Mouse (Mus musculus): ENCODE results near the gene Tmtc2. TPM values are rescaled to one million over a fixed set of nuclear protein-coding genes. Genes with fewer than 3 reads are reported as not detected.

The Tmtc2 gene
- polyA plus RNA-seq, 1 experiment from 2014 or later = 6.9 TPM

DNA sequence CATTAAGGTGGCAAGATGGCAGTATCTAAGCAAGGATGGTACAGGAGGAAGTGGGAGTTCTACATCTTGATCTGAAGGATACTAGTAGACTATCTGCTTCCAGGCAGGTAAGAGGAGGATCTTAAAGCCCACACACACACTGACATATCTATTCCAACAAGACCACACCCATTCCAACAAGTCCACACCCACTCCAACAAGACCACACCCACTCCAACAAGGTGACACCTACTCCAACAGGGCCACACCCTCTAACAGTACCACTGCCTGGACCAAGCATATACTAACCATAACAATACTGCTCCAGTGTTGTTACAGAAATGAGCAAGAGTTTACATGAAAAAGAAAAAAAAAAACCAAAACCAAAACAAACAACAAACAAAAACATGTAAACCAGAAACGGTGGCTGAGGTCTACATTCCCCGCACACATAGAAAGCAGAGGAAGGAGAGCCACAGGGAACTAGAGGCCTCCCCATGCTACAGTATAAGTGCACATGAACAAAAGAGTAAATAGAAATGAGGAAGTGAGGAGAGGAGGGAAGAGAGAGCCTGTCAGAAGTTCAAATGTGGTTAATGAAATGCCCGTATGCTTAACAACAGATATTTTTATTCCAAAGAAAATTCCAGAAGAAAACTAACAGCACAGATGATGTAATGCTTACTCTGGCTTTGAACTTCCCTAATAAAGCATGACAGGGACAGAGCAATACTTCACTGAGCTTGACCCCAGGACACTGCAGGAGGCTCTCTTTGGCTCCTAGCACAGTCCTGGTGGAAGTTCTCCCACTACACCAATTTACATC lies 66.1 kb downstream of the Tmtc2 start:
- 84% methylated on average over 3 of the region's 3 CpGs for WGBS
- Histone ChIP-seq H3K9me3 (no peaks in the 10 kb centered on the region), H3K27me3 (ENCODE audit: insufficient read depth, poor library complexity, severe bottlenecking) (no peaks in the 10 kb centered on the region), H3K36me3 (peaks cover 5% of the 10 kb centered on the region; the same call in 1 of the 2 replicates), H3K27ac (no peak overlapping the region), H3K4me1 (peaks cover 16% of the 10 kb centered on the region), H3K4me3 (no peak overlapping the region)
- no peak for DNase-seq (ENCODE audit: low spot score)

DNA sequence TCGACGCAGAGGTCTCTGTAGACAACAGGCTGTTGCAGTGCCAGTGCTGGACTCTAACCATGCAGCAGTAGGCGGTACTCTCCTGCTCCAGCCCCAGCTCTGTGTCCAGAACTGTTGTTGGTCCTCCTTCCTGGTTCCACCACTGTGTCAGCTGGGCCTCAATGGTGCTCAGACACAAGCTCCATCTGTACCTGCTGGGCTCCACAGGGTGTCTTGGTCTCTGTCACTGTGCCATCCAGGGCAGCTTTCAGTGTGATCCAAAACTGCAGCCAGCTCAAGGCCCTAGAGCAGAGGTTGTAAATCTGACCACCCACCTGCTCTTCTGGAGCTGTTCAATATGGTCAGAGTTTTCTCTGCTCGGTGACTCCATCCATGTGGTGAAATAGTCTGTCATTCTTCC lies 68.2 kb downstream of the Tmtc2 start:
- WGBS = 86% methylated on average over 4 of the region's 4 CpGs
- no peaks in the 10 kb centered on the region for H3K27me3 ChIP-seq (ENCODE audit: insufficient read depth, poor library complexity, severe bottlenecking)
- no peaks in the 10 kb centered on the region for H3K9me3 ChIP-seq
- peaks cover 16% of the 10 kb centered on the region for H3K4me1 ChIP-seq
- H3K36me3 ChIP-seq = peaks cover 5% of the 10 kb centered on the region; the same call in 1 of the 2 replicates
- no peak overlapping the region for H3K4me3 ChIP-seq
- no peak overlapping the region for H3K27ac ChIP-seq
- DNase-seq (ENCODE audit: low spot score) = no peak

DNA sequence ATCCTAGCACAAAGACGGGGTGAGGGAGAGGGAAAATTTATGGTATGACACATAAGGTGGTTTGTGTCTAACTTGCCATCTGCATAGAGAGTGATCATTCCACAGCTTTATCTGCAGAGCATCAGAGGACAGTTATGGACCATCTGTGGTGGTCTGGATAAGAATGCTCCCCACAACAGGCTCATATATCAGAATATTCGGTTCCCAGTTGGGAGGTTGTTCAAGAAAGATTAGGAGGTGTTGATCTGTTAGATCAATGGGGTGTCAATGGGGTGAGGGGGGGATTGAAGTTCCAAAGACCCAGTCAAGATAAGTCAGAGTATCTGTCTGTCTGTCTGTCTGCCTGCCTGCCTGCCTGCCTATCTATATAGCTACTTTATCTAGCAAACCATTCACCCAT lies 69.8 kb downstream of the Tmtc2 start:
- H3K9me3 ChIP-seq = no peaks in the 10 kb centered on the region
- no peak overlapping the region for H3K4me3 ChIP-seq
- no peak overlapping the region for H3K27ac ChIP-seq
- WGBS = 58% methylated on average over 2 of the region's 2 CpGs
- DNase-seq (ENCODE audit: low spot score) = no peak
- peaks cover 18% of the 10 kb centered on the region for H3K4me1 ChIP-seq
- H3K27me3 ChIP-seq (ENCODE audit: insufficient read depth, poor library complexity, severe bottlenecking) = no peaks in the 10 kb centered on the region
- H3K36me3 ChIP-seq = peaks cover 5% of the 10 kb centered on the region; the same call in 1 of the 2 replicates

DNA sequence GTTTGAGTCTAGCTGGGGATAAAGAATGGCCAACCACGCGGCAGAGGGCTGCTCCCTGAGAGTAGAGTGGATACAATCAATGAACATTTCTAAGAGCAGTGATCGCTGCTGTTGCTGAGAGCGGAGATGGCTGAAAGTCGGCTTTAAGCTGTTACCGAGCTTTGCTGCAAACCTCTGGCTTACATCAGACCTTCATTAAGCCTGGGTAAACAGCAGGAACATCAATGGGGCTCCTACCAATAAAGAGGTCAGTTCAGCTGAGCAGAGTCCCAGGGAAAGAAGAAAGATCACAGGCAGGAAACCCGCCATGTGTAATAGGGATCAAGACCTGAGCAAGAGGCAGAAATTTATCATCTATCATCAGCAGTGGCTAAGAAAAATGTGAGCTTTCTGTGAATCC lies 72.5 kb downstream of the Tmtc2 start:
- Histone ChIP-seq H3K27ac (no peak overlapping the region), H3K27me3 (ENCODE audit: insufficient read depth, poor library complexity, severe bottlenecking) (no peaks in the 10 kb centered on the region), H3K9me3 (no peaks in the 10 kb centered on the region), H3K4me3 (no peak overlapping the region), H3K4me1 (peaks cover 16% of the 10 kb centered on the region), H3K36me3 (peaks cover 5% of the 10 kb centered on the region; the same call in 1 of the 2 replicates)
- DNase-seq (ENCODE audit: low spot score) = no peak
- 71% methylated on average over 7 of the region's 7 CpGs for WGBS

DNA sequence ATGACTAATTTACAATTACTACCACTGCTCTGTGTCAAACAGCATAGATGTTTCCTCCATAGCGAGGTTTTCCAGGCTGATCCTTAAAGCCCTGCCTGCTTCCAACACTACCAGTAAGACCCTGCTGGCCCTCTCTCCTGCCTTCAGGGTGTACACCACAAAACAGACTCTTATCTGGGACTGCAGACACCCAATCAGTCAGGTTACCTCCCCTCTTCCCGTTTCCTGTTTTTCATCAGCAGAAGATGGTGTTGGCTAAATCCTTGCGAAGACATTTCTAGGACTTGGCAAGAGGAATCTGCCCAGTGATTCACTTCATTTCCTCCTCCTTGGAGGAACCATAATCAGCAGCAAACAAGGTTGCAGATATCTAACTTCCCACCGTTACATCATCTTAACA lies 73.8 kb downstream of the Tmtc2 start:
- peak overlapping the region; percentile 44; the same call in 1 of the 2 replicates for H3K27ac ChIP-seq

DNA sequence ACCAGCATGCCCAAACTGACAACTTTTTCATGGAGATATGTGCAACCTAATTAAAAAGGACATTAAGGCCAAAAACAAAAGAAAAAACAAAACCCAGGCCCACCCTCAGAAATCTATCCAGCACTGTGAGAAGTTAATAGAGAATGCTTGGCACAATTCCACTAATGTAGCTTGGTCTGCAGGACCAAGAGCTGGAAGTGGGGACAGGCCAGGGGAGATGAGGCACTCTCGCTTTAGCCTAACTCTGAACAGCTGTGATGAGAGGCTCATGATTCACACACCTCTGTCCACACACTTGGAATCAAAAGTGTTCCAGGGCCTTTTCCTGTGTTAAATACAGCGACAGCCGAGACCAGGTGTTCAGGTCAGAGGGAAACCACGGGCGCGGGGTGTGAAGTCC lies 79.0 kb downstream of the Tmtc2 start:
- peaks cover 21% of the 10 kb centered on the region for H3K4me1 ChIP-seq

More for the DNA sequence above, 73.8 kb downstream of the Tmtc2 start:
- H3K9me3 ChIP-seq = no peaks in the 10 kb centered on the region
- DNase-seq (ENCODE audit: low spot score) = no peak
- 37% methylated on average over 4 of the region's 4 CpGs for WGBS
- H3K36me3 ChIP-seq = no peaks in the 10 kb centered on the region
- H3K27me3 ChIP-seq (ENCODE audit: insufficient read depth, poor library complexity, severe bottlenecking) = no peaks in the 10 kb centered on the region
- H3K4me3 ChIP-seq = no peak overlapping the region
- peaks cover 18% of the 10 kb centered on the region for H3K4me1 ChIP-seq

DNA sequence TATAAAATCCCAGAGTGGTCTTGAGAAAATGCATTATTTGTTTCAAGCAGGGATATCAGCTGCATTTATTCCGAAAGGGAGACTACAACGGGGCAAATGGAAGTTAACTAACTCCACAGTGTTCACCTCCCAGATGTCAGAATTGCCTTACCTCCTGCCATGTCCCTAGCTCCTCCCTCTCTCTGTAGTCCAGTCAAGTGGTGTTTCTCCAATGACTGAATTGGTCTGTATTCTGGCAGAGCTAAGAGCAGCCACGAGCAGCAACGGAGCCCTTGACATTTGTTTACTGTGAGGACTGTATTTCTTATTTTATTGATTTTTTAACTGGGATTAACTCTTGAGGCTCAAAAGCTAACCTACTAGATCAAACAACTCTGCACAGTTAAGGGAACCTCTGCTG lies 81.8 kb downstream of the Tmtc2 start:
- H3K9me3 ChIP-seq = no peaks in the 10 kb centered on the region
- H3K27me3 ChIP-seq (ENCODE audit: insufficient read depth, poor library complexity, severe bottlenecking) = no peaks in the 10 kb centered on the region
- no peak for DNase-seq (ENCODE audit: low spot score)
- peaks cover 10% of the 10 kb centered on the region for H3K4me1 ChIP-seq
- H3K27ac ChIP-seq = no peak overlapping the region
- 61% methylated on average over 4 of the region's 4 CpGs for WGBS
- H3K36me3 ChIP-seq = no peaks in the 10 kb centered on the region
- no peak overlapping the region for H3K4me3 ChIP-seq

More for the DNA sequence above, 79.0 kb downstream of the Tmtc2 start:
- H3K36me3 ChIP-seq = no peaks in the 10 kb centered on the region
- 78% methylated on average over 6 of the region's 6 CpGs for WGBS
- no peaks in the 10 kb centered on the region for H3K9me3 ChIP-seq
- no peaks in the 10 kb centered on the region for H3K27me3 ChIP-seq (ENCODE audit: insufficient read depth, poor library complexity, severe bottlenecking)
- no peak overlapping the region for H3K4me3 ChIP-seq
- no peak overlapping the region for H3K27ac ChIP-seq
- DNase-seq (ENCODE audit: low spot score) = no peak

DNA sequence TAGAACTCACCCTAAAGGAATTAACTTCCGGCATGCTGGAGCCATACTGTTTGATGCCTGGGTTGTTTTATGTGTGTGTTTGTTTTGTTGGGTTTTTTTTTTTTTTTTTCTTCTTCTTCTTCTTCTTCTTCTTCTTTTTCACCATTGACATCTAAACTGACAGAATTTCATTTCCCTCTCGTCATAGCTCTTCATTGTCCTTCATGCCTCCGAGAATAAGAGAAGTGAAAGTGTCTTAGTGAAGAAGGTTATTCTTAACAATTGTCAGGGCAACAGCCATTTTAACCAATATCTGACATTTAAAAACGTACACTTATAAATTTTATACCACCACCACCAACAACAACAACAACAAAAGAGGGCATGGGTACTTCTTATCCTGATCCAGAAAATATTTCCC lies 83.5 kb downstream of the Tmtc2 start:
- DNase-seq (ENCODE audit: low spot score) = no peak
- WGBS = 82% methylated on average over 4 of the region's 4 CpGs
- peaks cover 10% of the 10 kb centered on the region for H3K4me1 ChIP-seq
- no peak overlapping the region for H3K27ac ChIP-seq
- H3K27me3 ChIP-seq (ENCODE audit: insufficient read depth, poor library complexity, severe bottlenecking) = no peaks in the 10 kb centered on the region
- no peaks in the 10 kb centered on the region for H3K36me3 ChIP-seq
- no peaks in the 10 kb centered on the region for H3K9me3 ChIP-seq
- no peak overlapping the region for H3K4me3 ChIP-seq

DNA sequence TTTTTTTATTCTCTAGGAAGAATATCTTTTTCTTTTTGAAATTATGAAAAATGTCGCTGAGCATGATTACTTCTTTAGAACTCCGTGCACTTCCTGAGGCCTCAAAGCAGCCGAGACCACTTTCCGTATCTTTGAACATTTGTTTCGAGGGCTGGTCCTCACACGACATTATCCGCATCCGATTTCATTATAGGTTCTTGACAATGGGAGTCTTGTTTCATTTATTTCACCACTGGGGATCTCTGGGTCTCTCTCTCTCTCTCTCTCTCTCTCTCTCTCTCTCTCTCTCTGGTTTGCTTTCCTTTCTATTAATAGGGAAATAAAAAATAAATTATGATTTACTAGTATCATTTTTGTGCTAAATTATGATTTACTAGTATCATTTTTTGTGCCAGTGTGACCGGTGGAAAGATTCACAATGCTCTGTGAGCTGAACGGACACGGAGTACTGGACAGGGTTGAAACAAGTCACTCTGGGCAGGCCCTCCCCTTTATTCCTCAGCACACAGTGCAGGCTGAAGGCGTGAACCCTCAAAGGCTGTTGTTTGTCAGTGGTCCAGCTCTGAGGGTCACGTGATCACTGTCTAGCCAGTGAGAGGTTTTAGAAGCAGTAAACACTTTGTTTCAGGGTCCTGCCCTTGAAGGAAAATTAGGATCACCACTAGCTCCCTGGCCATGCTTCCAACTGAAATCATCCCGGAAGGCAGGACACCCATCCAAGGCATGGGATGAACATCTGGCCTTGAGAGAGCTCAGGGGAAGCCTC lies 84.1 kb downstream of the Tmtc2 start:
- 83% methylated on average over 14 of the region's 14 CpGs for WGBS
- Histone ChIP-seq H3K4me3 (no peak overlapping the region), H3K9me3 (no peaks in the 10 kb centered on the region), H3K27ac (no peak overlapping the region), H3K27me3 (ENCODE audit: insufficient read depth, poor library complexity, severe bottlenecking) (no peaks in the 10 kb centered on the region), H3K4me1 (peaks cover 4% of the 10 kb centered on the region; the same call in 1 of the 2 replicates), H3K36me3 (no peaks in the 10 kb centered on the region)
- no peak for DNase-seq (ENCODE audit: low spot score)

DNA sequence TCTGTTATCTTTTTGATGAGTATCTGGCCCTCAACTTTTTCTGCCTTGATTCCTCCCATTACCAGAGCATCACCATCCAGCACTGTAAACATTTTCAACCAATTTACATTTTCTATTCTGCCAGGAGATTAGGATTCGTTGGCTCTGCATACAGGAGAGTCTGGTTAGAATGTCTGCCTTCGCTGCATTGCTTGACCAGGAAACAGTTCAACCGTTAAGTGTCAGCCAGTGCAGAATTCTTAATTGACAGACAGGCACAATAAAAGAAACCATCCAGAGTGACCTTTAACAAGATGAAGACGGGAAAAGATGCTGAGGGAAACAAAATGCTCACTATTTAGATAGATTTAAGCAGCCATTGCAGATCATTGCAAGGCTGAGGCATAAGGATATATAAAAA lies 87.3 kb downstream of the Tmtc2 start:
- H3K9me3 ChIP-seq = no peaks in the 10 kb centered on the region
- no peaks in the 10 kb centered on the region for H3K27me3 ChIP-seq (ENCODE audit: insufficient read depth, poor library complexity, severe bottlenecking)
- no peak for DNase-seq (ENCODE audit: low spot score)
- H3K4me1 ChIP-seq = no peaks in the 10 kb centered on the region
- no peak overlapping the region for H3K4me3 ChIP-seq
- 67% methylated on average over 4 of the region's 4 CpGs for WGBS
- no peak overlapping the region for H3K27ac ChIP-seq
- no peaks in the 10 kb centered on the region for H3K36me3 ChIP-seq

DNA sequence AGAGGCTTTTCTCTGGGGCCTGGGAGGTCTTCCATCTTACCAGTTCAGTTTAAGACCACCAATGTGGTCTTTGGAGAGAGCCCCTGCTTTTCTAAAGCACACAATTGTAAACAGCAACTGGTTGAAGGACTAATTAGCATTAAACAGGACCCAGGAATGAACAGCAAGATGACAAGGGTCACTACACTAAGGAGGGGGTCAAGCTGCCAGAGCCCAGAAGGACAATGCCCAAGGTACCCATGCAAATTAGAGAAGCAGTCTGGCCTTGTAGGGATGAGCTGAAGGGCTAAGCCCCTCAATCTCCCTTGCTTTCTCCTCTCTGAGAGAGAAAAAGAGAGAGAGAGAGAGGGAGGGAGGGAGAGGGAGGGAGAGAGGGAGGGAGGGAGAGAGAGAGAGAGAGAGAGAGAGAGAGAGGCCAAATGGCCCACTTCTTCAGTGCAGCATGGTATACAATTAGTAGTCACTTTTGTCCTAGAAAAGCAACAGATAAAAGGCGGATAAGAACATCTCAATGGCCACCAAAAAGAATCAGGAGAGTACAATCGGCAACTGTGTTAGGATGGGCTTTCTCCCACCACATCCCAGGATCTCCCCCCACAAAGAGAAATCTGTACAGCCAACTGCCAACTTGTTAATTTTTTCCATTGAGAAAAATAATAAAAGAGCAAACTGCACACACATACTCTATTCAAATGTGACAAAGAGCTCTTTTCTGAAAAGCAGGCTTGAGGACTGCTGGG lies 89.7 kb downstream of the Tmtc2 start:
- no peak for DNase-seq (ENCODE audit: low spot score)
- H3K27ac ChIP-seq = no peak overlapping the region
- H3K4me3 ChIP-seq = no peak overlapping the region
- 79% methylated on average over 2 of the region's 2 CpGs for WGBS
- no peaks in the 10 kb centered on the region for H3K4me1 ChIP-seq
- no peaks in the 10 kb centered on the region for H3K36me3 ChIP-seq
- H3K9me3 ChIP-seq = no peaks in the 10 kb centered on the region
- H3K27me3 ChIP-seq (ENCODE audit: insufficient read depth, poor library complexity, severe bottlenecking) = no peaks in the 10 kb centered on the region

DNA sequence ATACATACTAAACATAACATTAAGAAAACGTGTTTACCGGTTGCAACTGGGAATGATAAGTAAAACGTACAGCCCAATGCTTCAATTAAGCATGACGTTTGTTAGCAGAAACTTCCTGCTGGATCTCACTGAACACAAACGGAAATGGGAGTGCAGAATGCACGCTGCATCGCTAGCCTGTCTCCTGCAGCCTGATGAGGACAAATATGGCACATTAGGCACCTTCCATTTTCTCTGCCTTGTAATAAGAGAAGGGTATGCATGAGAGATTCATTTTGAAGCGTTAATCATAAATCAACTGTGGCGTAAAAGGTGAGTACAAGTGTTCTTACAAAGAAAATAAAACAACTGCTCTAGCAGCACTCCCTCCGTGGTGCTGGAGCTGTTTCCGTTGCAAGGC lies 94.5 kb downstream of the Tmtc2 start:
- H3K4me3 ChIP-seq = no peak overlapping the region
- 78% methylated on average over 11 of the region's 11 CpGs for WGBS
- no peaks in the 10 kb centered on the region for H3K9me3 ChIP-seq
- no peaks in the 10 kb centered on the region for H3K27me3 ChIP-seq (ENCODE audit: insufficient read depth, poor library complexity, severe bottlenecking)
- peaks cover 6% of the 10 kb centered on the region; the same call in 1 of the 2 replicates for H3K4me1 ChIP-seq
- DNase-seq (ENCODE audit: low spot score) = no peak
- no peak overlapping the region for H3K27ac ChIP-seq
- H3K36me3 ChIP-seq = no peaks in the 10 kb centered on the region

Measured in heart, embryonic 10.5 days (tissue).